Mouse (Mus musculus) lung, adult 10 weeks (tissue): Measurements from ENCODE around the gene Nectin1. TPM values are rescaled to one million over a fixed set of nuclear protein-coding genes. Genes with fewer than 3 reads are reported as not detected.

Source experiments
- polyA plus RNA-seq: library from polyadenylated mRNA; stranded (reverse); fragments of 350-450 nt; fragmentation: Illumina TruSeq; extraction: RNeasy Lipid Tissue Mini Kit (QIAGEN cat#74804); gene quantifications from one replicate; pipeline ENCODE4 v1.2.3, GENCODE M21; 2014; ENCODE audit warnings: low read depth, low replicate concordance; ENCODE audit not compliant: insufficient read depth

The Nectin1 gene
- 5.6 TPM for polyA plus RNA-seq

DNA sequence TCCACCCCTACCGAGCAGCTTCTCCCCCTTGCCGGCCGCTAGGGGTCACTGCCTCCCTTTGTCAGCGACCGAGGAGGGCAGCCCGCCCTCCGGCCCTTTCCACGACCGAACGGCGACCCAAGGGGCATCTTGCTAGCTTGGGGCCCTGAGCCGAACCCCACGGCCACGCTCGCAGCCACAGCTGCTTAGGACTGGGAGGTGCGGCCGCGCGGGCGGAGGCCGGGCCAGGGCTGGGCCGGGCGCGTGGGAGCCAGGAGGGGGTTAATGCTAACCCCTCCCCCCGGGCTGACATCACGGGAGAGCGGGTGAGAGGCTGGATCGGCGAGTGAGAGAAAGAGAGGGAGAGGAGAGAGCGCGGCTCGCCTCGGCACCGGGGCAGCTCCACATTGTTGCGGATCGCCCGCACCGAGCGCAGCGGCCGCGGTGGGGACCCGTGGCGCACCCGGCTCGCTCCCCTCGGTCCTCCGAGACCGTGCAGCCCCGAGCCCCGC lies at the start of gene Nectin1:
Nectin1 (plus strand) TSS at position 338 of the 491 bp plus-strand sequence.

